Mouse (Mus musculus) midbrain, embryonic 10.5 days (tissue): ENCODE measurements around the gene Rmnd1. TPM values are rescaled to one million over a fixed set of nuclear protein-coding genes. Genes with fewer than 3 reads are reported as not detected.

Experiments
- DNase-seq: peaks from one replicate; pipeline ENCODE4 v3.0.0-alpha.2; 2017; ENCODE audit warnings: low spot score
- H3K27ac ChIP-seq: fragments of 300-500 bp; sonication (generic); replicated peaks from 2 replicates; pipeline ENCODE4 v1.5.1; 2016; ENCODE audit warnings: mild to moderate bottlenecking
- H3K27me3 ChIP-seq: fragments of 300-500 bp; sonication (generic); 2 replicates; pipeline ENCODE4 v1.6.1; 2016; ENCODE audit warnings: low read depth, mild to moderate bottlenecking; ENCODE audit not compliant: poor library complexity, severe bottlenecking
- H3K36me3 ChIP-seq: fragments of 300-500 bp; sonication (generic); 2 replicates; pipeline ENCODE4 v1.6.1; 2016; ENCODE audit warnings: mild to moderate bottlenecking, moderate library complexity
- H3K4me1 ChIP-seq: fragments of 300-500 bp; sonication (generic); 2 replicates; pipeline ENCODE4 v1.6.1; 2016
- H3K4me3 ChIP-seq: fragments of 300-500 bp; sonication (generic); 2 replicates; pipeline ENCODE4 v1.5.1; 2016; ENCODE audit warnings: mild to moderate bottlenecking, moderate library complexity
- H3K9me3 ChIP-seq: fragments of 300-500 bp; sonication (generic); replicated peaks from 2 replicates; pipeline ENCODE4 v1.6.1; 2016; ENCODE audit warnings: mild to moderate bottlenecking
- WGBS: fragments of 180-500 bp; shearing (Covaris S2); methylation state at CpG from one replicate; pipeline ENCODE4 v1.1.7; 2016; 5-methylcytosine and 5-hydroxymethylcytosine counted together
- polyA plus RNA-seq: library from polyadenylated mRNA; unstranded; fragments of >200 nt; fragmentation: Nextera tagmentation; extraction: Ambion mirVana; gene quantifications from 2 replicates; pipeline ENCODE4 v1.2.1, GENCODE M21; 2016

The Rmnd1 gene
- polyA plus RNA-seq, 1 experiment from 2014 or later, result 48.9 TPM

DNA sequence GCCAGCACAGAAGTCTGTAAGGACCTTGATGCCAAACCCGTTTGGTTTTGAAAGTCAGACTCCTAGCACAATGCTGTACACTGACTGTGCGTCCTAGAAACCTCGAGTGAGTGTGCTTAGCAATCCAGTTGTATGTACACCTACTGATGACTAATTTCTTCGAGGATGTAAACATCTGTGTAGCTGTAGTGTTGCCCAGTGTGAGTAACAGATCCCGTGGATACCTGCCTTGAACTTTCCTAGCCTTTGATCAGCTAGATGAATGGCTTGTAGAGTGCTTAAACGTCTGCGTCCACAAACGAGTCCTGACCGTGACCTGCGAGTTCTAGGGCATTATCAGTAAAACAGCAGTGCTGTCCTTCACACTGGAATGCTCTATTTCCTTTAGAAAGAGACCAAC is 43.2 kb downstream of the Rmnd1 start:
- no peaks in the 10 kb centered on the region for H3K27me3 ChIP-seq
- no peaks in the 10 kb centered on the region for H3K9me3 ChIP-seq
- peaks cover 32% of the 10 kb centered on the region for H3K4me1 ChIP-seq
- 53% methylated on average over 10 of the region's 10 CpGs for WGBS
- H3K36me3 ChIP-seq, result peaks cover 20% of the 10 kb centered on the region
- 0 out of 2 replicates have a peak overlapping the region, but pooled peaks have one; percentile 99 for H3K27ac ChIP-seq
- no peak for DNase-seq
- peak overlapping the region; percentile 96 for H3K4me3 ChIP-seq

DNA sequence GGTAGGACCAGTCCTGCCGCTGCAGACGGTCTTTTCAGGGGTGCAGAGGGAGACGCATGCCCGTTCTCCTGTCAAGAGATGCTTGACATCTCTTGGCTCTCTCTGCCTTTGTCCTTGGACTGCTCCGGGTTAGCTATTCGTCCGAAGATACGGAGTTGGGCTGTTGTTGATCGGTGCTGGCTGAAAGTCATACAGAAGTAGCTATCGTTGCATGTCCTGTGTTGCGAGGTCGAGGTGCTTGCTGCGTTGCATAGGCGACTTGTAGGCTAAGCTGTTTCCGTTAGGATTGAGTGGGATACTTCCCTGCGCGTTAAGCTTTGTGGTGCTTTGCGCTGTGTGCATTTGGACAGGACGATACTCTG is 43.8 kb downstream of the Rmnd1 start:
- H3K9me3 ChIP-seq, result no peaks in the 10 kb centered on the region
- DNase-seq, result no peak

DNA sequence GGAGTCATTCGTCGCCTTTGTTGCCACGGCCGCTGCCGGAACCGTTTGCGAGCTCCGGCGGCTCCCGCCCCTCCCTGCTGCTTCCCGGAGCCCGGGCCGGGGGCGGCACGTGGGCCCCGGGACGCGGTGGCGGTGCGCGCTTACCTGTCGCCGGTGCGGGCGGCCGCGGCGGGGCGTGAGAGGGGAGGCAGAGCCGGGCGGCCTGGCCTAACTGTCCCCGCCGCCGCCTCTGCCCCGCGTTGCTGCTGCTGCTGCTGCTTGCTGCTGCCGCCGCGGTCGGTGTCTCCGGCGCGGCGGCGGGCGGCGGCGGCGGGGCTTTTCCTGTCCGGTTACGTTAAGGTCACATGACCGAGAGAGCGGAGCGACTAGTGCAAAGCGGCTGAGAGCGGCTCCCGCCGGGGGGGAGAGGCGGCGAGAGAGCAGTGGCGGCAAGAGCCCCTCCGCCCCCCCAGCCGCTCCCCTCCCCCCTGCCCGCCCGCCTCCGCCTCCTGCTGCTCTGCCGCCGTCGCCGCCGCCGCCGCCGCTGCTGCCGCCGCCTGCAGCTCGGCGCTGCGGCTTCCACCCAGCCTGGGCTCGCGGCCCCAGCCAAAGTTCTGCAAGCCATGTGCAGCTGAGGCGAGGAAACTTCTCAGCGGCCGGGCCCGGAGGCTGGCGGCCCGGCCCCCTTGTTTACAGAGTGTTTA is 44.3 kb downstream of the Rmnd1 start, which contains the start of gene Zbtb2:
Zbtb2 (minus strand) TSS at position 408 of the 683 bp plus-strand sequence.
- WGBS, result under 1% methylated on average over 81 of the region's 87 CpGs
- peak within 1 kb of the TSS; percentile 96 for H3K4me3 ChIP-seq
- H3K27ac ChIP-seq, result peak within 1 kb of the TSS; percentile 99
- DNase-seq, result peak; percentile 80
- no peaks in the 10 kb centered on the region for H3K27me3 ChIP-seq
- no peaks in the 10 kb centered on the region for H3K9me3 ChIP-seq
- H3K36me3 ChIP-seq, result peaks cover 8% of the 10 kb centered on the region
- peaks cover 37% of the 10 kb centered on the region for H3K4me1 ChIP-seq

More for the DNA sequence above, 43.8 kb downstream of the Rmnd1 start:
- peaks cover 32% of the 10 kb centered on the region for H3K4me1 ChIP-seq
- peak overlapping the region; percentile 99 for H3K27ac ChIP-seq
- WGBS, result 2% methylated on average over 19 of the region's 19 CpGs
- peaks cover 13% of the 10 kb centered on the region for H3K36me3 ChIP-seq
- no peaks in the 10 kb centered on the region for H3K27me3 ChIP-seq
- H3K4me3 ChIP-seq, result peak overlapping the region; percentile 96

DNA sequence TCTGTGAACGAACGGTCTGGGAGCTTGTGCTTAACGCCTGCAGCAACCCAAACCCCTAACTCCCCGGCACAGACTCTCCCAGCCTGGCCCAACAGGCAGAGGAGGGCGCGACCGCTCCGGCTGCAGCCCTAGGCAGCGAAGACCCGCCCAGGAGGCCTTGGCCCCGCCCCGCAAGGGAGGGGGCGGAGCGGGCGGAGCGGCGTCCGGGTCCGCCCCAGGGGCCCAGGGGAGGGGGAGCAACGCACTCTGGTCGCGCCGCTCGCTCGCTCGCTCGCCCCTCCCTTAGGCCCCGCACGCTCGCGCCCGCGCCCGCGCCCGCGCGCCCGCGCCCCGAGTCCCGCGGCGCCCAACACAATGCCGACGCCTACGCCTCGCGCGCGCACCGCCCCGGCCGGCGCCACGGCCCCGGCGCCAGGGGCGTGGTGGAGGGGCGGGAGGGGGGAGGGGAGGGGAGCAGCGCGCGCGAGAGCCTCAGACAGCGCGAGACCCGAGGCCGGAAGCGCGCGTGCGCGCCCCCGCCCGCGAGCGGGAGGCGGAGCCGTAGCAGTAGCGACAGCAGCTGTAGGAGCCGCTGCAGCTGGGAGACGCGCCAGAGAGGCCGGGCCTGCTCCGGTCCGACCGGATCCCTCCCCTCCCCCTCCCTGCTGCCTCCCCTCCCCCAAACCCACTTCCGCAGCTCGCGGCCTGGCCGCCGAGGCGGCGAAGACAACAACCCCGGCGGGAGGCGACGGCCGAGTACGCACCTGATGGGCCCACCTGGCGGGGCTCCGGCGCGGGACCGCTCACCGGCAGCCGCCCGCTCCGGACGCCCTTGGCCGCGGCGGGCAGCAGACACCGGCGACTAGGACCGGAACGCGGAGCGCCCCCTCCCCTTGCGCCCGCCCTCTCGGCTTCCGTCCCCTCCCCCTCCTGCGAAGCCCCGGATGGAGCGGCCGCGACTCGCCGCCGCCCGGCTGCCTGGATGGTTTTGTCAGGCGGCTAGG is 45.3 kb downstream of the Rmnd1 start:
- H3K27me3 ChIP-seq, result no peaks in the 10 kb centered on the region
- 0% methylated on average over 70 of the region's 133 CpGs for WGBS
- H3K9me3 ChIP-seq, result no peaks in the 10 kb centered on the region
- peak; percentile 95 for DNase-seq
- H3K4me3 ChIP-seq, result peak overlapping the region; percentile 96
- peak overlapping the region; percentile 99 for H3K27ac ChIP-seq
- H3K4me1 ChIP-seq, result peaks cover 40% of the 10 kb centered on the region
- H3K36me3 ChIP-seq, result no peaks in the 10 kb centered on the region; the same call in 1 of the 2 replicates

DNA sequence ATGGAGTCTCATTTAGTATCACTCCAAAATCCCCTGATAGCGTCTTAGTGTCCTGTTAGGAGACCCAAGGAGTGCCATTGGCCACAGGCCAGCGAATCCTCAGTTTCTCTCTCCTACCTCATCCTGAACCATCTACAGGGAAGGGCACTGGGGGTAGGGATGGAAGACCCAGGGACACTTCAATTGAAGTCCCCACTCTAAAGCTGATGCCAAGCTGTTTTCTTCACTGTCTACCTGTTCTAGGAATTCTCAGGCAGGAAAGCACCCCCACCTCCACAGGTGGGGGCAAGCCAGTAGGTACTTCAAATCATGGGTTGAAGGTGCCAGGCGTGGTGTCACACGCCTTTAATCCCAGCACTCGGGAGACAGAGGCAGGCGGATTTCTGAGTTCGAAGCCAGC is 47.9 kb downstream of the Rmnd1 start:
- no peaks in the 10 kb centered on the region for H3K27me3 ChIP-seq
- 95% methylated on average over 7 of the region's 7 CpGs for WGBS
- H3K4me1 ChIP-seq, result peaks cover 23% of the 10 kb centered on the region
- H3K9me3 ChIP-seq, result no peaks in the 10 kb centered on the region
- no peaks in the 10 kb centered on the region for H3K36me3 ChIP-seq
- H3K4me3 ChIP-seq, result no peak overlapping the region
- no peak for DNase-seq
- no peak overlapping the region for H3K27ac ChIP-seq

DNA sequence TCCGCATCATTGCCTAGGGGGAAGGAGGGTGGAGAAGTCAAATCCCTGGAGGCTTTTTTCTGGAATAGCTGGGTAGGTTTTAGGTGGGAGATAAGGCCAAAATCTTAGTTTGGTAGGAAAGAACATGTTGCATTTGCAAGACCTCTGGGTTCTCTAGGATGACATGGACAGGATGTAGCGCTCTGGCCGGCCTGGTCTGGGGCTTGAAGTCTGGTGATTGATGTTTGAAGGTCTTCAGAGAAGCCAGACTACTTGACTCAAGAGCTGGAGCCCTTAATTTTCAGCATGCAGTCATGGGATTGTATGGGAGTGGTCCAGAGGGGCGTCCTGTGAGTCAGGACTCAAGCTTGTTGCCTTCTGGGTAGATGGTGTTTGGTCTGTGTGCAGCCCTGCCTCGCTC is 51.4 kb downstream of the Rmnd1 start:
- H3K27ac ChIP-seq, result no peak overlapping the region

DNA sequence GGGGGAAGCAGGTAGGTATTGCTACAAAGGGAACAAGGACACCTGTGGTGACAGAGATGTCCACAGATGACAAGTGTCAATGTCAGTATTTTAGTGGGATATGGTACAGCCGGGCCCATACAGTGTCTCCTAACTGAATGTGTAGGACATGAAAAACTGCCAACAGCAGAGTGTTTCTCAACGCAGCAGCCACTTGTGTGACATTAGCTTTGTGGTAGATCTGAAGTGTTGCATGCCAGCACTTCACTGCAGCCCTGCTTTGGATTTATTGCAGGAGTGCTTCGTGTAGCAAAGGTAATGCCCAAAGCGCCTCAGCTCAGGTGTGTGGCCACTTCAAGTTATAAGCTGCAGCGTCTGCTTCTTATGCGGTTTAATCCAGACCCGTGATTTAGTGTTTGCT is 55.3 kb downstream of the Rmnd1 start:
- H3K4me1 ChIP-seq, result peaks cover 11% of the 10 kb centered on the region
- DNase-seq, result no peak
- no peak overlapping the region for H3K4me3 ChIP-seq
- no peak overlapping the region for H3K27ac ChIP-seq
- WGBS, result 90% methylated on average over 7 of the region's 7 CpGs
- H3K27me3 ChIP-seq, result no peaks in the 10 kb centered on the region
- H3K36me3 ChIP-seq, result peaks cover 23% of the 10 kb centered on the region
- no peaks in the 10 kb centered on the region for H3K9me3 ChIP-seq

More for the DNA sequence above, 51.4 kb downstream of the Rmnd1 start:
- 90% methylated on average over 5 of the region's 5 CpGs for WGBS
- DNase-seq, result no peak
- Histone ChIP-seq H3K4me1 (peaks cover 10% of the 10 kb centered on the region), H3K36me3 (no peaks in the 10 kb centered on the region), H3K9me3 (no peaks in the 10 kb centered on the region), H3K27me3 (no peaks in the 10 kb centered on the region), H3K4me3 (no peak overlapping the region)

DNA sequence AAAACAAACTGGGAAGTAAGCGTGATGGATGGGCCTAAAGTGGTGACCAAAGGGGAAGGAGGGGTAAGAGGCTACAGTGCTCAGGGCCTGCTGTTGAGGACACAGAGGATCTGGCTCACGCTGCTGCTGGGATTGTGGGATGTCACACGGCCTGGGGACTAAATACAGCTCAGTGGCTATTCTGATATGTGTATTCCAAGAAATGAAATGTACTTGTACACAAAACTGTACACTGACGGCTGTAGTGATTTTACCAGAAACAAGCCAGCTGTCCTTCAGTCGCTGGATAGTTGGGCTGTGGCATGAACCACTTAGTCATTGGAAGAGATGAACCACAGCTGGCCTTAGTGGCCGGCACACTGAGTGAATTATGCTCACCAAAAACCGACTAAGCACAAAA is 55.7 kb downstream of the Rmnd1 start:
- Histone ChIP-seq H3K4me1 (peaks cover 11% of the 10 kb centered on the region), H3K27ac (no peak overlapping the region), H3K27me3 (no peaks in the 10 kb centered on the region), H3K36me3 (peaks cover 28% of the 10 kb centered on the region), H3K9me3 (no peaks in the 10 kb centered on the region), H3K4me3 (no peak overlapping the region)
- WGBS, result 84% methylated on average over 7 of the region's 7 CpGs
- DNase-seq, result no peak

DNA sequence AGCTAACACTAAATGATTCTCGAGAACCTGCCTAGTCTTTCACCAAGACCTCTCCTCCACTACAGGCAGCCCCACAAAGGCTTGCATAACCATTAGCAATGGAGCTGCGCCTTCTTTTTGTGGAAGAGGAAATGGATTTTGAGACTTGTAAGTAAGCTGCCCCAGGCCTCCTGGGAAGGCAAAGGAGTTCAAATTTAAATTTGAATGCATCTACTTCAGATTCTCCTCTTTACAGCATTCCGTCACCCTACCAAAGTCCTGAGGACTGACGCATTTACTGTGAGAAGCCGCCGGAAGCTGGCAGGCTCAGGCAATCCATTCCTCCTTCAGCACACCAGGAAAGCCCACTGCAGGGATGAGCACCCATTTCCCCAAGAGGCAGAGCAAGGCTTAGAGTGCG is 56.9 kb downstream of the Rmnd1 start:
- no peak for DNase-seq
- Histone ChIP-seq H3K36me3 (peaks cover 40% of the 10 kb centered on the region), H3K27me3 (no peaks in the 10 kb centered on the region), H3K4me1 (peaks cover 11% of the 10 kb centered on the region), H3K27ac (no peak overlapping the region), H3K9me3 (no peaks in the 10 kb centered on the region), H3K4me3 (no peak overlapping the region)
- 45% methylated on average over 7 of the region's 7 CpGs for WGBS

DNA sequence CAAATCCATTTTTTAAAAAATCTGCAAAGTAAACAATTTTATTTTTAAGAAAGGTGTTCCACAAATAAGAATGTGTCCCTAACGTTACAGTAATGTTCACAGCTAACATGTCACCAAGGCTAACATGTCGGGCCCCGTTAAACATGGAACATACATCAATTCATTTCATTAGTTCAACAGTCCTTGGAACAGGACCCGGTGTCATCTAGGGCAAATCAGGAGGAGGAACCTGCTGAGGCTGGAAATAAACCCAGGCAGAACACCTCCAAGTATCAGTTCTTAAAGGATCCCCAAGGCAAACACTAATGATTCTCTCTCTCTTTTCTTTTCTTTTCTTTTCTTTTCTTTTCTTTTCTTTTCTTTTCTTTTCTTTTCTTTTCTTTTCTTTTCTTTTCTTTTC is 57.5 kb downstream of the Rmnd1 start:
- no peaks in the 10 kb centered on the region for H3K27me3 ChIP-seq
- 94% methylated on average over 4 of the region's 4 CpGs for WGBS

DNA sequence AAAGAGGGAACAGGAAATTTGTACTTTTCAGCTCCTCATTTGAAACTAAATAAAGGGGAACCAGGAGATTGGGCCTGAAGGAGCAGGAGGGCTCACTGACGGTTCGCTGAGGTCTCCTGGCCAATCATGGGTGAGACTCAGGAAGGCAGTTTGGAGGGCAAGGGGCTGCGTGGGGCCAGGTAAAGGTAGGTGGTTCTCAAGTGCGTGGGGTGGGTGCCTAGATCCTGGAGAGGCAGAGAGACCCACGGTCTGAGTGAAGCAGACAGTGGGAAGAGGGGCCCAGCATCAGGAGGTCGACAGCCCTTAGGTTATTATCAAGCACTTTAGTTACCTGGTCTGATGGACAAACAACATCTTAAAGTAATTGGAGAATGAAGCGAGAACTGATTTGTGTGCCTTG is 57.9 kb downstream of the Rmnd1 start:
- Histone ChIP-seq H3K27ac (no peak overlapping the region), H3K4me3 (no peak overlapping the region), H3K4me1 (peaks cover 11% of the 10 kb centered on the region), H3K27me3 (no peaks in the 10 kb centered on the region), H3K36me3 (peaks cover 50% of the 10 kb centered on the region), H3K9me3 (no peaks in the 10 kb centered on the region)
- 92% methylated on average over 7 of the region's 7 CpGs for WGBS
- no peak for DNase-seq

More for the DNA sequence above, 57.5 kb downstream of the Rmnd1 start:
- peaks cover 11% of the 10 kb centered on the region for H3K4me1 ChIP-seq
- H3K4me3 ChIP-seq, result no peak overlapping the region
- H3K27ac ChIP-seq, result no peak overlapping the region
- H3K9me3 ChIP-seq, result no peaks in the 10 kb centered on the region
- H3K36me3 ChIP-seq, result peaks cover 45% of the 10 kb centered on the region
- no peak for DNase-seq

DNA sequence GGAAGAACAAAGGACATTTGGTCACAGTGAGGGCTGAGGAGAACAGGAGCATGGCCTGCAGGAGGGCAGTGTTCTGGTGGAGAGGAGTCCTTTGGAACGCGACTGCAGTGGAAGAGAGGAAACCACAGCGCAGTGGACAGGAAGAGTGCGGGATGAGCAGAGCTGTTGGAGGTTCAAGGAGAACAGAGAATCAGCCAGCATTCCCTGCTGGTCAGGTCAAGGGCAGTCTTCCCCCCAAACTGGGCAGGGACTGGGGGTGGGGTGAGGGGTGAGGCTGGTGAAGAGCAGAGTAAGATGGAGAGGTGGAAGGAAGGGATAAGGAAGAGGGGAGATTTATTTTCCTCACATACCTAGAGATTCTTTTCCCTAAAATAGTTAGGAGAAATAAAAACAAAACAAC is 58.6 kb downstream of the Rmnd1 start:
- H3K36me3 ChIP-seq, result peaks cover 57% of the 10 kb centered on the region
- peaks cover 11% of the 10 kb centered on the region for H3K4me1 ChIP-seq
- 96% methylated on average over 4 of the region's 4 CpGs for WGBS
- no peak overlapping the region for H3K27ac ChIP-seq
- no peak overlapping the region for H3K4me3 ChIP-seq
- peaks cover 6% of the 10 kb centered on the region for H3K9me3 ChIP-seq
- H3K27me3 ChIP-seq, result no peaks in the 10 kb centered on the region
- no peak for DNase-seq

DNA sequence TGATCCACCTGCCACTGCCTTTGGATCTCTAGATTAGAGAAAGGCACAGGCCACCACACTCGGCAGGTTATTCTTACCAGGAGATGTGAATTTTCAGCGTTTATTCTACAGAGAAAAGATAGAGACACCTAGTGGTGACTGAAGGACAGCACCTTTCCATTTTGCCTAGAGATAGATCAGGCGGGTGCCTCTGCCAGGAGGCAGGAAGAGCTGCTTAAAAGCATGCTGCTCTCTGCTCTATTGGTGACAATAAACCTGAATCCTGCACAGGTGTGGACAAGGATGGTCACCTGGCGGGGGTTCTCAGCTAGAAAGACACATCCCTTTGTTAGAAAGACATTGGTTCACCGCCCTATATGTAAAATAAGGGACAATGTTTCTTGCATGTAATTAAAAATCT is 60.2 kb downstream of the Rmnd1 start:
- Histone ChIP-seq H3K36me3 (peaks cover 72% of the 10 kb centered on the region), H3K4me1 (peaks cover 11% of the 10 kb centered on the region), H3K27me3 (no peaks in the 10 kb centered on the region), H3K27ac (no peak overlapping the region), H3K9me3 (peaks cover 15% of the 10 kb centered on the region), H3K4me3 (no peak overlapping the region)
- WGBS, result 64% methylated on average over 5 of the region's 5 CpGs
- no peak for DNase-seq
